Mouse (Mus musculus) thymus, adult 2 months (tissue): ENCODE results near the gene Ube2r2. TPM values are rescaled to one million over a fixed set of nuclear protein-coding genes. Genes with fewer than 3 reads are reported as not detected.

ENCODE experiments used
- DNase-seq: peaks from one replicate; pipeline ENCODE4 v3.0.0; 2021
- H3K27ac ChIP-seq: fragments of 200-500 bp; 2 replicates; pipeline ENCODE4 v1.5.1; 2012; ENCODE audit warnings: low read length, control low read depth; ENCODE audit not compliant: control insufficient read depth, insufficient read depth
- H3K27me3 ChIP-seq: fragments of 200-500 bp; 2 replicates; pipeline ENCODE4 v1.6.1; 2012; ENCODE audit warnings: mild to moderate bottlenecking, low read length, moderate library complexity, mixed read lengths; ENCODE audit not compliant: control insufficient read depth, insufficient read depth
- H3K36me3 ChIP-seq: fragments of 200-500 bp; 2 replicates; pipeline ENCODE4 v1.6.1; 2012; ENCODE audit warnings: mild to moderate bottlenecking, low read length, moderate library complexity; ENCODE audit not compliant: control insufficient read depth, insufficient read depth
- H3K4me1 ChIP-seq: fragments of 200-500 bp; replicated peaks from 2 replicates; pipeline ENCODE4 v1.6.1; 2012; ENCODE audit warnings: low read length; ENCODE audit not compliant: control insufficient read depth, insufficient read depth
- H3K4me3 ChIP-seq: fragments of 200-500 bp; 2 replicates; pipeline ENCODE4 v1.5.1; 2012; ENCODE audit warnings: mild to moderate bottlenecking, low read length, control low read depth, moderate library complexity; ENCODE audit not compliant: control insufficient read depth, insufficient read depth
- CTCF ChIP-seq: fragments of 200-500 bp; IDR thresholded peaks from 2 replicates; pipeline ENCODE4 v1.5.1; 2012; ENCODE audit warnings: mild to moderate bottlenecking, control low read depth, low read length, moderate library complexity, borderline replicate concordance; ENCODE audit not compliant: control insufficient read depth, poor library complexity, insufficient read depth; ENCODE audit errors: extremely low read depth
- POLR2A ChIP-seq: fragments of 200-500 bp; IDR thresholded peaks from 2 replicates; pipeline ENCODE4 v1.6.1; 2012; ENCODE audit warnings: mild to moderate bottlenecking, low read length, control low read depth, moderate library complexity; ENCODE audit not compliant: control insufficient read depth, poor library complexity, insufficient read depth; ENCODE audit errors: extremely low read depth
- WGBS: fragments of 180-500 bp; shearing (Covaris S2); methylation state at CpG from one replicate; pipeline ENCODE4 v1.1.7; 2018; 5-methylcytosine and 5-hydroxymethylcytosine counted together
- polyA plus RNA-seq: library from polyadenylated mRNA; depleted of rRNA; stranded (reverse); fragments of >200 nt; gene quantifications from 2 replicates; pipeline ENCODE4 v1.2.3, GENCODE M21; 2012

The Ube2r2 gene
- polyA plus RNA-seq, 1 experiment: 41.1 TPM

GRCm38 (mm10) chr4:41165693-41166475, 30.3 kb downstream of the Ube2r2 start:
- Histone ChIP-seq H3K4me3 (no peak overlapping the region), H3K27me3 (no peaks in the 10 kb centered on the region), H3K4me1 (no peaks in the 10 kb centered on the region; the same call in 1 of the 2 replicates), H3K27ac (no peak overlapping the region), H3K36me3 (no peaks in the 10 kb centered on the region)
- DNase-seq: peak; percentile 60
- TF ChIP-seq CTCF (no peak), POLR2A (no peak)
- 79% methylated on average over 6 of the region's 6 CpGs for WGBS

GRCm38 (mm10) chr4:41170970-41171369, 35.4 kb downstream of the Ube2r2 start:
- no peaks in the 10 kb centered on the region for H3K4me1 ChIP-seq
- H3K27ac ChIP-seq: no peak overlapping the region
- no peak overlapping the region for H3K4me3 ChIP-seq
- TF ChIP-seq CTCF (no peak), POLR2A (no peak)
- 96% methylated on average over 2 of the region's 2 CpGs for WGBS
- no peak for DNase-seq
- H3K36me3 ChIP-seq: peaks cover 5% of the 10 kb centered on the region; the same call in 1 of the 2 replicates
- no peaks in the 10 kb centered on the region for H3K27me3 ChIP-seq

GRCm38 (mm10) chr4:41174631-41175030, 39.1 kb downstream of the Ube2r2 start:
- peaks cover 5% of the 10 kb centered on the region; the same call in 1 of the 2 replicates for H3K36me3 ChIP-seq
- DNase-seq: no peak

GRCm38 (mm10) chr4:41179825-41180725, 44.5 kb downstream of the Ube2r2 start:
- Histone ChIP-seq H3K27ac (no peak overlapping the region), H3K4me1 (no peaks in the 10 kb centered on the region), H3K27me3 (no peaks in the 10 kb centered on the region), H3K4me3 (no peak overlapping the region), H3K36me3 (peaks cover 17% of the 10 kb centered on the region)
- 90% methylated on average over 15 of the region's 15 CpGs for WGBS
- DNase-seq: no peak
- TF ChIP-seq CTCF: no peak
- no peak for TF ChIP-seq POLR2A

More at GRCm38 (mm10) chr4:41174631-41175030, 39.1 kb downstream of the Ube2r2 start:
- no peaks in the 10 kb centered on the region for H3K4me1 ChIP-seq
- no peak overlapping the region for H3K4me3 ChIP-seq
- TF ChIP-seq POLR2A (no peak), CTCF (no peak)
- no peak overlapping the region for H3K27ac ChIP-seq
- 90% methylated on average over 2 of the region's 2 CpGs for WGBS
- no peaks in the 10 kb centered on the region for H3K27me3 ChIP-seq

GRCm38 (mm10) chr4:41189809-41190208, 54.3 kb downstream of the Ube2r2 start:
- 91% methylated on average over 2 of the region's 2 CpGs for WGBS
- no peak for TF ChIP-seq CTCF
- no peak for TF ChIP-seq POLR2A
- Histone ChIP-seq H3K4me3 (no peak overlapping the region), H3K4me1 (peaks cover 2% of the 10 kb centered on the region; the same call in 1 of the 2 replicates), H3K27me3 (no peaks in the 10 kb centered on the region), H3K36me3 (peaks cover 46% of the 10 kb centered on the region), H3K27ac (no peak overlapping the region)
- no peak for DNase-seq
